Mouse (Mus musculus) adrenal gland, postnatal 4 days (tissue): ENCODE results near the gene Cenpu. TPM values are rescaled to one million over a fixed set of nuclear protein-coding genes. Genes with fewer than 3 reads are reported as not detected.

ENCODE experiments used
- DNase-seq, 2 experiments: peaks; one replicate each; pipeline ENCODE4 v3.0.0; 2021 to 2022; ENCODE audit warnings: low spot score in 2 of 2, mixed read lengths in 2 of 2
- long read RNA-seq, 2 experiments: library from polyadenylated mRNA; stranded (forward); transcript quantifications; one replicate each; pipeline ENCODE4 v2.0.0; 2021
- total RNA-seq, 2 experiments: library from RNA; stranded (reverse); gene quantifications; 2 replicates each; pipeline ENCODE4 v1.2.3; 2021

The Cenpu gene
- total RNA-seq: 10 to 100 TPM in 1 of 2 experiments, 1 to 10 TPM in 1; 9.4 to 10.8 TPM
- long read RNA-seq, experiment 1, partial matches to known transcripts: 0 of 5 reads
- long read RNA-seq, experiment 1, other reads (novel, unspliced or antisense): 1 of 5 reads
- long read RNA-seq, experiment 2, transcript Cenpu-201 (13 exons, 2,931 nt): major isoform, 10 of 15 reads
- long read RNA-seq, experiment 2, partial matches to known transcripts: 0 of 15 reads
- long read RNA-seq, experiment 2, other reads (novel, unspliced or antisense): 4 of 15 reads

DNA sequence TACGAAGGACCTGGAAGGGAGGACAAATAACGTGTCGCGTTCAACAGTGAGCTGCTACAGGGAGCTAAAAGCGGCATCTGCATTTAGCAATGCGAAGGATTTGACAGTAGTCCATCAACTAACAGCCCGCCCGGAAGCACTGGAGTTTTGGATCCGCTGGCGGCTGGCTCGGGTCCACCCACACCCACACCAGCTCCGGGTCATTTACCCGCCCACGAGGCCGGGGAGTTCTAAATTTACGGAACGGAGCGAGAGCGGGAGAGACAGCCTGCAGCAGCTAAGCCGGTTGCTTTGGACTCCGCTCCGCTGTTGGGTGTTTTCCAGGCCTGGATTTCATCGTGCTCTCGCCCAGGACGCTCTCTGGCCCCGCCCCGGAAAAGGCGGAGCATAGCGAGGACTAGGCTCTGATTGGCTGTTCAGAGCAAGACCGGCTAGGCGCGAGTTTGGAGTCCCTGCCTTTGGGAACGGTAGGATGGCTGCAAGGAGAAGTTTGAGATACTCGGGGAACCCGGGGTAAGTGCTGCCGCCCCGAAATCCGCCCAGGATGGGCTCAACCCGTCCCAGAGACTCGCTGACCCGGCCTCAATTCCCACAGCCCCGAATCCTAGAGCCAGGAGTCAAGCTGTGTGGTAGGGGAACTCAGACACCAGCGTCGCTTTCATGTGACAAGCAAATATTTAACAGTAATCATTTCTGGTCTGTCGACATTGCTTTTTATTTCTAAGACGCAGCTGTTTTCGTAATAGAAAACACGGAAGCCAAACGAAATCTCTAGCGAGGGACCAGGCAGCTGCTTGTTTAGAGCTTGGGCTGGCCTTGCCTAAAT lies at the start of gene Cenpu:
Cenpu (plus strand) TSS at position 414 of the 826 bp plus-strand sequence.
- peak; percentile 98 to 100 for DNase-seq

GRCm38 (mm10) chr8:46502333-46503071 lies 49.3 kb upstream of the Cenpu start:
- DNase-seq: no peak

DNA sequence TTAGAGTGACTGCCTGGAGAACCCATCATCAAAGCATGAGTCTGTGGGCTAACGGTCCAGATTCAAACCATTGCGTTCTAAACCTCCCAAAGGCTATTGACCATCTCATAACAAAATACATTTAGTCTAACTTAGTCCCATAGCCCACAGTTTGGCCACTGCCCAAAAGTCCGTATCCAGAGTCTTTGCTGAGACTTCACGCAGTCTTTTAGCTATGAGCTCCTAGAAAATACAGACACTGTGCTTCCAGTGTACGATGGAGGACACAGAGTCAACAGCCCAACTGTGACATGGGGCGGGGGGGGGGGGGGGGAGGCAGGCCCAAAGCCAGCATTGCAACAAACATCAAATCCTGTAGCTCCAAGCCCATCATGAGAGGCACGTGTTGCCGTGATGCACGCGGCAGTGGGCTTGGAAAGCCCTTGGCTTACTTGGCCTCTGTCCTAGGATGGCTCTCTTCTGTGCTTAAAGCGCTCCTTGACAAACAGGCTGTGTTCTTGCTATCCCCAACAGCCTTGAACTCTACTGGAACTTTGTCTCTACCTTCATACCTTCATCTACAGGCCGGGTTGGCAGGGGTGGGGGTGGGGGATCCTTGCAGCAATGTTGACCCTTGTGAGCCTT lies 48.6 kb upstream of the Cenpu start:
- no peak for DNase-seq

GRCm38 (mm10) chr8:46504196-46504595 lies 47.6 kb upstream of the Cenpu start:
- no peak for DNase-seq

DNA sequence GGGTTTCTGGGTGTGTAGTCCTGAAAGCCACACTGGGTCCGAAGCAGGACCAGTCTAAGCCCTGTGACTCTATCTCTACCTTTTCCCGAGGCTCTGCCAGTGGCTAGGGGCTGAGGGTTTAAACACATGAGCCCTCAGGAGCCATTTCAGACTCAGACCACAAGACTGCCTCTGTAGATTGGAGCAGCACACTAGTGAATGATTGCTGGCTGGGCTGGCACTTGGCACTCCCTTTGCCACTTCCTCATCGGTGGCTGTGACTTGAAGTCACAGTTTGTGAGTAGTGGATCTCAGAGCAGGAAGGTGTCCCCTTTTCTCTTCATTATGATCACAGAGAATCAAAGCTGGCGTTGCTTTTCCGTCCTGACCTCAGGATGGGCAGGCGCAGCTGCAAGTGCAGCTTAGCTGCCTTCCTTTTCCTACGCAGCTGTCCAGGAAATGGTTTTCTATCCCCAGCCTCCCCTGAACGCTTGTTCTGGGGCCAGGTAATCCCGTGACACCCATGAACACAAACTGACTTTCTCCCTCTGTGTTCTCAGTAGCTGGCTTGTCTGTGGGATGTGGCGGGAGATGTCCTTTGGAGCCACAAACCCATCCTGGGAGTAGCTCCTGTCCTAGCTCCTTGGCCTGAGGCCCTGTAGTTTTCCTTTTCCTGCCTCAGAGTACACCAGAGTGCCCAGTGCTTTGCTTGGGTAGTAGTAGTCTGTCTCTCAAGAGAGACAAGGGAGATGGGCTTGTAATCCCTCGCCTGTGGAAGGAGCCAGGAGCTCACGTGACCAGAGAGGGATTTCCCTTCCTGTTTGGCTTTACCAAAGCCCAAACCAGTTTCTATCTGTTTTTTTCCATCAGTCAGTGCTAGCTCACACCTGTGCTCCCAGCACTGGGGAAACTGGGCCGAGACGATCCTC lies 43.1 kb upstream of the Cenpu start:
- DNase-seq: no peak

- no peak for DNase-seq
Observed at GRCm38 (mm10) chr8:46509474-46509873, 42.4 kb upstream of the Cenpu start.

DNA sequence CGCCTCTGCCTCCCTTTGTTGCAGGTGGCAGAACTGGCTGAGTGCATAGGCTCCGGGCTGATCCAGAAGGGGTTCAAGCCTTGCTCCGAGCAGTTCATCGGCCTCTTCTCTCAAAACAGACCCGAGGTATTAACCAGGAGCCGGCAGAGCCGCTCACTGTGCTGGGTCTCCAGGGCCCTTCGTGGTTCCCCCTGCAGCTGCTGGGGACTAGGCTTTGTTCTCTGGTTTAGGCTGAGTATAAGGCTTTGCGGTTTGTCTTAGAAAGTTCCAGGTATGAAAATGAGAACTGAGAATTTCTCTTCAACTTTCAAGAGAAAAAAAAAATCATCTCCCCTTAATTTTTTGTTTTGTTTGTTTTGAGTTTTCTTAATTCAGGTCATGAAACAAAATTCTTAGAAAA lies 40.5 kb upstream of the Cenpu start:
- DNase-seq: no peak

- no peak for DNase-seq
Observed at GRCm38 (mm10) chr8:46512538-46512937, 39.3 kb upstream of the Cenpu start.

DNA sequence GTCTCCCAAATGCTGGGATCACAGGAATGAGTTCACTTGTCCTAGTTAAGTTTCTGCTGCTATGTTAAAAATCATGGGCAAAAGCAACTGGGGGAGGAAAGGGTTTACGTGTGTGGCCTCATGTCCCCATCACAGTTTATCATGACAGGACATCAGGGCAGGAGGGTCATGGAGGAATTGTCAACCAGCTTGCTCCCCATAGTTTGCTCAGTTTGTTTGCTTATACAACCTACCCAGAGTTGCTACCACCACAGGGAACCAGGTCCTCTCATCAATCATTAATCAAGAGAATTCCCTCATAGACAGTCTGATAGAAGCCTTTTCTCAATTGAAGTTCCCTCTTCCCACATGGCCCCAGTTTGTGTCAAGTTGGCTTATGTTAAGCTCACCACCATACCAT lies 37.8 kb upstream of the Cenpu start:
- no peak for DNase-seq

GRCm38 (mm10) chr8:46520667-46521066 lies 31.2 kb upstream of the Cenpu start:
- DNase-seq: no peak

GRCm38 (mm10) chr8:46526098-46526497 lies 25.7 kb upstream of the Cenpu start:
- no peak for DNase-seq

GRCm38 (mm10) chr8:46526821-46527220 lies 25.0 kb upstream of the Cenpu start:
- no peak for DNase-seq

DNA sequence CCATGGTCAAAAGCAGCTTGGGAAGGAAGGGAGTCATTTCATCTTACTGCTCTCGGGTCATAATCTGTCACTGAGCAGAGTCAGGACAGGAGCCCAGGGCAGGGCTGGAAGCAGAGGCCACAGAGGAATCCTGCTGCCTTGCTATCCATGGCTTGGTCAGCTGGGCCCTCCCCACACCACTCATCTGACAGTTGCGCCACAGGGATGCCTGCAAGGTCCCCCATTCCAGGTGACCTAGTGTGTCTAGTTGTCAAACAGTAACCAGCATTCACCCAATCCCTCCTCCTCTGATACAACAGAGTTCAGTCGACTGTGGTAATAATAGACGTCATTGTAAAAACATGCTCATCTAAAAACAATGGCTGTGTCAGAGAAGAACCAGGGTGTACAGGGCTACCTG lies 22.3 kb upstream of the Cenpu start:
- DNase-seq: no peak

DNA sequence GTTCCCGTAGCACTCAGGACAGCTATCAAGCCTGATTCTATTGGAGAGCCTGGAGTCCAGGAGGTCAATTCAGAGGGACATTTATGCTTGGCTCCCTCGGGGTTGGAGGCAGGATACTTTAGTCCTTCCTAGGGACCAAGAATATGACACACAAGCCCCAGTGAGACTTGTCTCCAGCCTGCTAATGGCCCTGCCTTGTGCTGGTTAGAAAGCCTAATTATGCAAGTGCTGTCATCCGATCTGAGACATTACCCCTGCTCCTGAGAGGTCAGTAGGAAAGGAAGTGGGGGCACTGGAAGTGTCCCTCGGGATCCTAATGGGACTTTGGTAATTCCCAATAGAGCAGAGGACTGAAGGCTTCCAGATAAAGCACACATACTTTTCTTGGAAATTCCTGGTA lies 21.3 kb upstream of the Cenpu start:
- DNase-seq: no peak

DNA sequence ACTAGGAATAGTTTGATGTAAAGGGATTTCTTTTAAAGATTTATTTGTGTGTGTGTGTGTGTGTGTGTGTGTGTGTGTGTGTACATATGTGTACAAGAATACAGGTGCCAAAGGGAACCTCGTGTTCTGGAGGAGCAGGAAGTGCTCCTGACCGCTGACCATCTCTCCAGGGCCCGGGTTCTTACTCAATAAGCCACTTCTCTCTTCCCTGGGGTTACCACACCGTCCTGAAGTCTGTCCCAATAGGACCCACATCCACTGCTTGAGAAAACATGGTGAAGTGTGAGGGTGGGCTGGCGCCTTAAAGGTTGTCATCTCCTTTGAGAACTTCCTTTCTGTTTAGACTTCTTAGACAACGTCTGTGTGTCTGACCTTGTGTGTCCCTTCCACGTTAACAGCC lies 17.9 kb upstream of the Cenpu start:
- DNase-seq: no peak

GRCm38 (mm10) chr8:46539701-46540100 lies 12.1 kb upstream of the Cenpu start:
- no peak for DNase-seq

DNA sequence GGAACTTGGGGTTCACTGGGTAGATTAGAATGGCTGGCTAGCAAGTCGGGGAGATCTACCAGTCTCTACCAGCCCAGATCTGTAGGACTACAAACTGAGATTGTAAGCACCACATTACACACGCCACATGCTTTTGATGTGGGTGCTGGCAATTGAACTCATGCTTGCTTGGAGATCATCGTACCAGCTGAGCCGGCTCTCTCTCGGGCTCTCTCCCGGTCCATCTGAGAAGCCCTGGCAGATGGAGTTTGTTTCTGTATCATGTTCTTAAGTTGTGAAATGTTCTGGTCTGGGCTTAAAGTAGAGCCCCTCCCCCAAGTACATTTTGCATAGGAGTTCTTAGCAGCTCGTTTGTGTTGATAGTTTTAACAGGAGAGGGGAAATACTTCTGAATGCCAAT lies 8.6 kb upstream of the Cenpu start:
- no peak for DNase-seq

DNA sequence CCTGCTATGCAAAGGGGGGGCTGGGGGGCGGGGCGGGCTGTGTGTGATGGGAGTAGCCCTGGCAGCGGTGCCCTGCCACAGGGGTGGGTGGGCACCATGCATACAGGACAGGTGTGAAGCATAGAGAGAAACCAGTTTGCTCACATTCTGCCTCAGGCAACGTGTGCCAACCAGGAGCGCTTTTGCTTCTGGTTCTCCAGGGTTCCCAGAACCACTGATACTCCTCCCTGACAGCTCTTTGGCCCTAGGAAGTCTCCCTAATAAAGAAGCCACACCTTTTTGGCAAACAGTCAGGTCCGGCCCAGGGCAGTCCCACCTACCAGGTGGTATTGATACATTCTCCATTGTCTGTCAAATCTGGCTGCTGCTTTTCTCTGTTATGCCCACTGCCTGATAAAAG lies 8.2 kb upstream of the Cenpu start:
- no peak for DNase-seq

GRCm38 (mm10) chr8:46545854-46546253 lies 6.0 kb upstream of the Cenpu start:
- no peak for DNase-seq

DNA sequence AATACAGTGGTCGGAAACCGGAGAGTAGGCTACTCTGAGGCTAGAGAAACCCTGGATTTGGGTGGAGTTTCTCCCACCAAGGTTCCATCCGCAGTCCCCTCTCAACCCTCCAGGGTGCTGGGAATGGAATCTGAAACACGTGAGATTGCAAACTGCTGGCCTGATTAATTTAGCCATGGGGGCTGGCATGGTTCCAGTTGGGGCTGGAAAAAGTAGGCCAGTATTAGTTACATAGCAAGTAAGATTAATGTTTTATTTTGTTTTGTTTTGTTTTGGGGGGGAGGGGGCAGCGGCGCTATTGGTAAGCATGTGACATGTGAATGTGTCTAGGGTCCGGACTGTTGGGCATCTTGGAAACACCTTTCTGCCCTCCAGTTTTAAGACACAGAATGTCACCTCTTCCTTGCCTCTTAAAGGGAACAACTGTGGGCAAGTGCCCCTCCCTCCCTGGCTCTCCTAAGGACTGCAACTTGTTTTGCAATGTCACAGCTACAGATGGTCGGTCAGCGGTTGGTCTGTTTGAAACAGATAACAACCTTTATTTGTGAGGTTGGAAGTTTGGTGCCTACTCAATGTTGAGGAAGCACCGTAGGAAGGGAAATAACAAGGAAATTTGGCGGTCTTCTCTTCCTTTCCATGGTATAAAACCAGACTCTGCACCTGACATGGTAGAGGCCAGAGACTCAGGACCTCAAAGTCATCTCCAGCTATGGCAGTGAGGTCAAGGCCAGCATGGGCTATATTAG lies 5.2 kb upstream of the Cenpu start:
- DNase-seq: peak; percentile 22 to 26
